Mouse (Mus musculus): ENCODE measurements around the gene Ndufv1.
"Not testable (repeated sequence)": the region's sequence is repeated elsewhere in the genome, so short reads cannot be mapped to it uniquely, and the experiment has no call there.

The Ndufv1 gene

DNA sequence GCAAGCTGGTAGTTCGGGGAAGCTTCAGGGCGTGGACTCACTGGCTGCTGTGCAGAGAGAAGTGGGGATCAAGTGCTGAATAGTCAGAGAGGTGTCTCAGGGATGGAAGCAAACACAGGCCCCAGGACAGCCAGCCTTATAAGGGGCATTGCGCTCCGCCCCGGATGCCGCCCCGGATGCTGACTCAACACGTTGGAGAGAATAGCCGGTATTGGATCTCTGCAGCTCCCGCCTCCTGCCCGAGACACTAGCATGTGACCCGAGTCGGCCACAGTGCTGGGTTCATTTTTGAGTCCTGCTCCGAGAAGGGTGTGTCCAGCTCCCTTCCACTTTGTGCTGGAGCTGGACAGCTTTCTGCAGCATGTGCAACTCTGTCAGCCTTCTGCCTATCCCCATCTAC lies 29.5 kb upstream of the Ndufv1 start:
- DNase-seq (ENCODE audit: low spot score): no peak

DNA sequence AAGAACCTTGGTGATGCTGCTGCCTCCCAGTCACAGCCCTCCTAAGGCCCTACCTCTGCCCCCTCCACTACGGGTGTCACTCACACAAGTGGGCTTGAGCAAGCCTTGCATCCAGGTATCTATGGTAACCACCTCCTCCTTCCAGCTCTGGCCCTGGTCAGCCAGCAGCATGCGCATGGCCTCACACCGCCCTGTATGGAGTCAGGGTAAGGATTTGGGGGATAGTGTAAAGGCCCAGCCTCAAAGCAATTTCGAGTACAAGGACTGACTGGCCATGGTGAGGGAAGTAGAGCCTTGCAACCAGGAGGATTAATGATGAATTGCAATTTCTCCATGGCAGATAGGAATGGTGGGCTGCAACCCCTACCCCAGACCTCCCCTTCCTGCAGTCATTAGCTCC lies 28.9 kb upstream of the Ndufv1 start:
- not testable (repeated sequence) for DNase-seq (ENCODE audit: low spot score)

DNA sequence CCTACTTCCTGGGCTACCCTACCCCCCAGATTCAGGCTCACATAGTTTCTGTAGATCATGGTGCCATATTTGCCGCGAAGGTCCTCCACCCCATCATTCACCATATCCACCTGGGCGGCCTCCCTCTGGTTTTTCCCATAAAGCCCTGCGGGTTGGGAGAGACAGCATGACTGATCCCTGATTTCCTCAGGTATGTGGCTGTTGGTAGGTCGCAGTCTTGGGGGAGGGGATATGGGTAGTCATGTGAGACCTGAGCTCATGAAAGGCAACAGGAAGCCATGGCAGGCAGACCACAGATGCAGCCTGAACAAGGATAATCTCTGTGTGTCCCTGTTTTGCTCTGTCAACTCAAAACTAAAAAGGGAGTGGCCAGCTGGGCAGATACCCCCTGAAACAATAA lies 28.3 kb upstream of the Ndufv1 start:
- DNase-seq (ENCODE audit: low spot score): not testable (repeated sequence)

DNA sequence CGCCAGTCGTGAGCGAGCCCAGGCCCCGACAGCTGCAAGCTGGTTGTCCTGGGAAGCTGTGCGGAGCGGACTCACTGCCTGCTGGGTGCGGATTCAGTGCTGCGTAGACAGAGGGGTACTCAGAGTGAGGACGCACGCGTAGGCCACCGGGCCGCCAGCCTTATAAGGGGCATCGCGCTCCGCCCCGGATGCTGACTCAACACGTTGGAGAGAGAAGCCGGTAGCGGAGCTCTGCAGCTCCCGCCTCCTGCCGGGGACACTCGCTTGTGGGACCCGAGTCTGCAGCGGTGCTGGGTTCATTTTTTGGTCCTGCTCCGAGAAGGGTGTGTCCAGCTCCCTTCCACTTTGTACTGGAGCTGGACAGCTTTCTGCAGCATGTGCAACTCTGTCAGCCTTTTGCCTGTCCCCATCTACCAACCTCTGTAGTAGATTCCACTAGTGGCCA lies 25.2 kb upstream of the Ndufv1 start, which contains the start of gene Gstp1:
Gene Gstp1, minus strand, starts transcription at position 198 of the 445 bp plus-strand sequence.
- DNase-seq (ENCODE audit: low spot score): peak; percentile 89

DNA sequence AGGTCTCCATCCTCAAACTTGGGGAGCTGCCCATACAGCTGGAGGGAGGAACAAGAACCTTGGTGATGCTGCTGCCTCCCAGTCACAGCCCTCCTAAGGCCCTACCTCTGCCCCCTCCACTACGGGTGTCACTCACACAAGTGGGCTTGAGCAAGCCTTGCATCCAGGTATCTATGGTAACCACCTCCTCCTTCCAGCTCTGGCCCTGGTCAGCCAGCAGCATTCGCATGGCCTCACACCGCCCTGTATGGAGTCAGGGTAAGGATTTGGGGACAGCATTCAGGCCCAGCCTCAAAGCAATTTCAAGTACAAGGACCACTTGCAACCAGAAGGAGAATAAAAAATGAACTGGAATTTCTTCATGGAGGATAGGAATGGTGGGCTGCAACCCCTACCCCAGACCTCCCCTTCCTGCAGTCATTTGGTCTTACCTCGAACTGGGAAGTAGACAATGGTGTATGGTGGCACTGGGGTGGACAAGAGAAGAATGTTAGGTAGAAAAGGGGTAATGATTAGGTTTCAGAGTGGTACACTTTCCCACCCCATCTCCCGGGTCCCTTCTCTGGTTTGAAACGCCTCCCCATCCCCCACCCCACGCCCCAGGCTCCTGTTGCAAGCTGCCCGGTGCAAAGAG lies 24.7 kb upstream of the Ndufv1 start:
- DNase-seq (ENCODE audit: low spot score): not testable (repeated sequence)

DNA sequence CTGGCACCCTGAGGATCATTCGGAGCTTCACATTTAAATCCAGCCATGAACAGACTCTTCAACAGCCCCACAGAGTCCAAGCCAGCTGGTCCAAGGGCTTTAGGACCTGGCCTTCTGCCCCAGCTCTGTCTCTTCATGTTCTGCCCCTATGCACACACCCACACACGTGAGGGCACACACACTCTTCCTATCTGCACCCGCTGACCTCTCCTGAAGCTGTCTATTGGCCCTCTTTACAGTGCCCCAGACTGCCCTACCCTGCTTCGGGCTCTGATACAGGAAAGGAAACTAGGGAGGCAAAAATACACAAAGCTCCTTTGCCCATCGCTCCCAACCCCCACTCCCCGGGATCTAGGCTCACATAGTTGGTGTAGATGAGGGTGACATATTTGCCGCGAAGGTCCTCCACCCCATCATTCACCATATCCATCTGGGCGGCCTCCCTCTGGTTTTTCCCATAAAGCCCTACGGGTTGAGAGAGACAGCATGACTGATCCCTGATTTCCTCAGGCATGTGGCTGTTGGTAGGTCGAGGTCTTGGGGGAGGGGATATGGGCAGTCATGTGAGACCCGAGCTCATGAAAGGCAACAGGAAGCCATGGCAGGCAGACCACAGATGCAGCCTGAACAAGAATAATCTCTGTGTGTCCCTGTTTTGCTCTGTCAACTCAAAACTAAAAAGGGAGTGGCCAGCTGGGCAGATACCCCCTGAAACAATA lies 23.9 kb upstream of the Ndufv1 start:
- DNase-seq (ENCODE audit: low spot score): no peak

DNA sequence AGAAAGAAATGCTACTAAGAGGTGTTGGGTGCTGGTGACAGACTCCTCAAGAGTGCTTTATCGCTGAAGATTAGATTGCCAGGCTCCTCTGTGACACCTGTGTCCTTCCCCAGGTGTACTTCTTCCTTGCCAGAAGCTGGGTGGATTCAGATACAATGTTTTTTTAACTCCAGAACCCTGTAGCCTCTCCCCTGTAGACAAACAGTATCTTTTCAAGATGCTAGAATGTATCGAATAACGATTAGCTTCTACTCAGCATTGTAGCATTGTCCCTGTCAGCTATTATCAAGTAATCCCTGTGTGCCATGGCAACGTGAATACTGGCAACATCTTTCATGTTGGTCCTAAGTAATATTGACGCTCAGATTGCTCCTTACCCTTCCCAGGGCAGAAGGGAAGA lies 21.1 kb upstream of the Ndufv1 start:
- no peak for DNase-seq (ENCODE audit: low spot score)

DNA sequence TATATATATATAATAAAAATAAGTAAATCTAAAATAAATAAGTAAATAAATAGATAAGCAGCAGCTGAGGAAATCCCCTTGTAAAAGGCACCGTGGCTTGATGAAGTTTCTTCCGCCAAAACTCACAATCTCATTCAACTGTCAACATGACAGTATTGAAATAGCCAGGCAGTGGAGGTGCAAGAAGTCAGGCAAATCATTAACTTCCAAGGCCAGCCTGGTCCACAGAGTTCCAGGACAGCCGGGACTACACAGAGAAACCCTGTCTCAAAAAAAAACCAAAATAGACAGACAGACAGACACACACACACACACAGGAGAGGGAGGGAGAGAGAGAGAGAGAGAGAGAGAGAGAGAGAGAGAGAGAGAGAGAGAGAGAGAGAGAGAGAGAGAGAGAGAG lies 20.7 kb upstream of the Ndufv1 start:
- DNase-seq (ENCODE audit: low spot score): no peak

DNA sequence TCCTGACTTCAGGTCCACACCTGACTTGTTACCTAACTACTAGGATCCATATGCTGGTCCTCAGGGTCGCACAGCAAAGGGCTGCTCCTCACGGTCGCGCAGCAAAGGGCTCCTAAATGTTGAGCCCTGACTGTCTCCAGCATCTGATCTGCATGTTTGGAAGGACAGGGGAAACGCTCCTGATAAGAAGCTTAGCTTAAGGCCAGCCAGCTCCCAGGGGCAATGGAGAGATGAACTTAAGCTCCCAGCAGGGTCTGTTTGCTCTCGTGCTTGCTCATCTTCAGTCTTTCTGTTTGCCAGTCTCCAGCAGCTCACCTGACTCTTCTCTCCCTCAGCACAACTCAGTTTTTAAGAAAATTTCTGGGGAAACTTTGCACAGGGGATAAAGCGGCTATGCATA lies 20.1 kb upstream of the Ndufv1 start:
- no peak for DNase-seq (ENCODE audit: low spot score)

DNA sequence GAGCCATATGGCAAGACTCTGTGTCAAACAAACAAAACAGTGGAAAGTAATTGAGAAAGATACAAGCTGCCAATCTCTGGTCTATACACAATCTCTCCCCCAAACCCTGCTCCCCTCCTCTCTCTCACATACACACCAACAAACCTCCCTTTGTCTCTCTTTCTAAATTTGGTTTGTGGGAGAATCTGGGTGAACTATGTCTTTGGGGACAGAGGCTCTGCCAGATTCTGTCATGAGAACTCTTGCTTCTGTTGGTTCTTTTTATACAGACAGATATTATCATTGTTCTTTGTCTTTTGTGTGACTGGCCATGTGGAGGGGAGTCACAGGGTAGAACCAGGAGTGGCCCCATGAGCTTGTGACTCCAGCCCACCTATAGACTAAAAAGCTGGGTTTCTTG lies 15.0 kb upstream of the Ndufv1 start:
- no peak for DNase-seq (ENCODE audit: low spot score)

DNA sequence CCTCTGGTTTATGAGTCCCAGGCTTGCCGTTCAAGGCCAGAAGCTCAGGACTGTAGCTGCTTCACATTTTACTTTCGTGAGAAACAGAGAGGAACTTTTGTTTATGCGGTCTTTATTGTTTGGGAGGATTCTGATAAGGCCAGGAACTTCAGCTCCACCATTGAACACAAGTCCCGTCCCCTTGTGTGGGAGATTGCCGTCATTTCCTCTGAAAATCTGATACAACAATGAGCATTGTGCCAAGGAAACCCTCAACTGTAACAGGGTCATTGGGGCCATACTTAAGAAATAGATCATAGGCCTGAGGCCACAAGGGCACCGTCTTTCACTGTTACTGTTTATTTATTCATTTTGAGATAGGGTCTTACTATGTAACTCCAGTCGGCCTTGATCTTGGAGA lies 10.6 kb upstream of the Ndufv1 start:
- DNase-seq (ENCODE audit: low spot score): no peak

DNA sequence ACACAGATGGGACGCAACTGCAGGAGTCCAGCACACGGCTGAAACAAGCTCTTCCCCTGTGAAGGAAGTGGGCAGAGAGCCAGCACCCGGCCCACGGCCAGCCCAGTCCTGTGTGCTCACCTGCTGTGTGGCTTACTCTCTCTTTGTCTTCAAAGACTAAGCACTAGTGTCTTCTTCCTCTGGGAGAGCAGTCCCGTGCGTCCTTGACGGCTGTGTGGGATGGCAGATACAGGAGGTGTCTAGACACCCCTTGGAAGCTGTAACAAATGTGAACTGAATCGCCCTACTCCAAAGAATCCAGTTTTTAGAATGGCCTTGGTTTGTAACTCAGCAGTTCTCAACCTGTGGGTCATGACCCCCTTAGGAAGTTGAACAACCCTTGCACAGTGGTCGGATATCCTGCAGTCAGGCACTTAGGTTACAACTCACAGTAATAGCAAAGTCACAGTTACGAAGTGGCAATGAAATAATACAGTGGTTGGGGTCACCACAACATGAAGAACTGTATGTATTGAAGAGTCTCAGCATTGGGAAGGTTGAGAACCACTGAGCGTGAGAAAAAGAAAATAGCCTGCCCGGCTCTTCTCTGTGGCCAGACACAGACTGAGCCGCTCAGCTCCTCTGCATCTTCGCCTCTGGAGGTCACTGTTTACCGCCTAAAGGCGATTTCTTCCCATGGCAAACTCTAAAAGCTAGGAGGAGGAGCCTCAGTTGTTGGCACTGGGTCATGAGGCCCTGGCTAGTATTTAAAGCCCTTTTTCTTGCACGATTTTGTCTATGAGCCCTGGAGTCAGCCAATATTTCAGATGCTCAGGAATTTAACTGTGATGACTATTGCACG lies 6.4 kb upstream of the Ndufv1 start:
- DNase-seq (ENCODE audit: low spot score): peak; percentile 64

DNA sequence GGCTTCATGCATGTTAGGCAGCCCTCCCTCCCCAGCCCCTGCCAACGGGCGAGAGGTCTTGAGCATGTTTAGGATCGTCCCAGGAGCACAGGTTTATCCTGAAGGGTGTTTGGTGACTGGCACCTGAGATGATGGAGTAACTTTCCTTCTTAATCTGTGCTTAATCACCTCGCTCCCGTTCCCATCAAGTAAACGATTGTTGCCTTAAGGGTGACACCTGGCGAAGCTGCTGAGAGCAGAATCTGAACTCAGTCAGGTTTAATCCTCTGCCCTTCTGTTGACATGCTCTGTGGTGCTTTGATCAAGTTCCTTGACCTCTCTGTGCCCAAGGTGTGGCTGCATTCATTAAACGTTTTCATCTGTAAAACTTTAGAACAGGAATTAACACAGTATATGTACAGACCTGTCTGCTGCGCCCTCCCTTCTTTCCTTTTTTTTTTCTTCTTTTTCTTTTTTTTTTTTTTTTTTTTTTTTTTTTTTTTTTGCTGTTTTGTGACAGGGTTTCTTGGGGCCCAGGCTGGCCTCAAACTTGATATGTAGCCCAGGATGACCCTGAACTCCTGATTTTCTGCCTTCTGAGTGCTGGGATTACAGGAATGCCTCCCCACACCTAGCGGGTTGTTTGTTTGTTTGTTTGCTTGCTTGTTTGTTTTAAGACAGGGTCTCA lies 5.4 kb upstream of the Ndufv1 start:
- no peak for DNase-seq (ENCODE audit: low spot score)

DNA sequence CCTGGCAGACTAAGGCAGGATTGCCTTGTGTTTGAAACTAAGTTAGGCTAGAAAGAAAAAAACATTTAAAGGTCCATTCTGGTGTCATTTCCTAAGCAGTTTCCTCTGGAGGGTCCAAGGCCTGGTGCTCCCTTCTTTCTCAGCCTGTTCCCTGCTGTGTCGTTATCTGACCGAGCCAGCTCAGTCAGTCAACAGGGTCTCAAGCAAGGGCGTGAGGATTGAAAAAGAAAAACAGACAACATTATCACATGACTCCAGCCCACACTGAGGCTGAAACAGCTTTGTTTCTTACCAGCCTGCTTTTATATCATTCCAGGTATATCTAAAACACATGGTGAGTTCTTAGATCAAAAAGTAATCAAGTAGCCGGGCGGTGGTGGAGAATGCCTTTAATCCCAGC lies 3.0 kb upstream of the Ndufv1 start:
- DNase-seq (ENCODE audit: low spot score): no peak

DNA sequence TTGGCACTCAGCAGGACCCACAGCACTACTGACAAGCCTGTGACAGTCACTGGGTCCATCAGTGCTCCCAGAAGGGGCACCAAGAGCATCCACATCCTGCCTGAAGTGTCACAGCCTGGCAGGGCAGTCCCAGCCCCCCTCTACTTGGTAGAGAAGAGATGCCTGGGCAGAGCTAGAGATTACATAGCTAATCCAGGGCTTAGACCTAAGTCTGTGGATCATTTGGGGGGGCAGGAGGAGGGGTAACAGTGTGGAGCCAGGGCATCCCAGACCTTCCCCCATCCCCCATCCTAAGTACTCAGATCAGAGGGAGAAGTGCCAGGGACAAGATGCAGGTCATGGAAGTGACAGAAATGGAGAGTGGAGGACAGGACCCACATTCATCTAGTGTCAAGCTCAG lies 2.2 kb upstream of the Ndufv1 start:
- no peak for DNase-seq (ENCODE audit: low spot score)

DNA sequence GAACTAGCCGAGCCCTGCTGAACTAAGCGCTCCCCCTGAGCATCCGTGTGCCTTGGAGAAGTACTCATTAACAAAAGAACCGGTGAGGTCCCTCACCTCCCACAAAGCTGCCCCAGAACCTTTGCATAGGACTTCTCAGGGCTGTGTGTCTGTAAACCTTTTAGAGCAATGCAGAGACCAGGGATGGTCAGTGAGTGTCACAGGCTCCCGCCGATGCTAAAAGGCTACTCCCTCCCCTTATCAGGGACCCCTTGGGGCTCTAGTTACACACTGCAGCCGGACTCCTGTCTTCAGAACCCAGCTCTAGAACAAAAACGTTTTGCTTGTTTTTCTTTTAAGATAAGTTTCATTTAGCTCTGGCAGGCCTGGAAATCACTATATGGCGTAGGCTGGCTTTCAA lies 460 bp upstream of the Ndufv1 start:
- no peak for DNase-seq (ENCODE audit: low spot score)

DNA sequence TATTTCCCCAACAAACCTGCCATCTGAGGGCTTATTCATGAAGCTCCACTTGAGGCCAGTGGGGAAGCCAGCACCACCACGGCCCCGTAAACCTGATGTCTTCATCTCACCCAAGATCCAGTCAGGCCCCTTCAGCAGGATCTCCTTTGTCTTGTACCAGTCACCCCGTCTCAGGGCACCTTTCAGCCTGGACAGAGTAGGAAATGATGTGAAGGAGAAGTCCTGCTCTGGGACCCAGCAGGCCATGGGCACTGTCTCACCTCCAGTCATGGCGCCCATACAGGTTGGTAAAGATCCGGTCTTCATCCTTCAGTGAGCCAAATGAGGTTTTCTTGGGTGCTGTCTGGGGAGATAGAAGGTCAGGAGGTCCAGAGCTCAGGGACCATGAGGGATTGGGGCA lies 1.5 kb downstream of the Ndufv1 start:
- DNase-seq (ENCODE audit: low spot score): no peak

DNA sequence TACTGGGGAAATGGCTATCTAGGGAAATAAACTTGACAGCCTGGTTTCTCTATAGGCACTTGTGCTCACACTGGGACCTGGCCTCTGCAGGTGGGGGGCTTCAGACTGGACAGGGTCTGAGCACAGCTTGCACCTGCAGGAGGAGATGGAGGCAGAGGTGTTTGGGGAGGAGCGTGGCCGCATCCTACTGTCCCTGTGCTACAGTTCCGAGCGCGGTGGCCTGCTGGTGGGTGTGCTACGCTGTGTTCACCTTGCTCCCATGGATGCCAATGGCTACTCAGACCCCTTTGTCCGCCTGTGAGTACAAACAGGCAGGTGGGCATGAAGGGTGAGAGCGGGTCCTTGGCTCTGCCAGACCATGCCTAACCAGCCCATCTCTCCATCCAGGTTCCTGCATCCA lies 6.6 kb downstream of the Ndufv1 start:
- DNase-seq (ENCODE audit: low spot score): no peak

DNA sequence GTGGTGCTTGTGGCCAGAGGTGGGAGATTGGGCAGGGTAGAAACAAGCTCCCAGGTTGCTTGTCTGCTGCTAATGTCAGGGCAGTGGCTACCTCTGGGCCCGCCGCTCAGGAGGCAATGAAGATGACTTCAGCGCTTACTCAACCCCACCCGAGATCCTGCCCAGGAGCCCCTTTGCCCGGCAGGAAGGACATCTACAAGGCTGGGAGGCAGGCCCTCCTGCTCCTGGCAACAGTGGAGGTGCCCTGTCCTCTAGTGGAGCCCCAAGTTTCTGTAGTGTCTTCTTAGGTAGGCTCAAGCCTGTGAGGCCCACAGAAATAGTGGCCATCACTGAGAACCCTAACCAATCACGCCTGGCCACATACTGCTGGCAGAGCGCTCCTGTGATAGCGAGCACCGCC lies 7.5 kb downstream of the Ndufv1 start:
- DNase-seq (ENCODE audit: low spot score): no peak

DNA sequence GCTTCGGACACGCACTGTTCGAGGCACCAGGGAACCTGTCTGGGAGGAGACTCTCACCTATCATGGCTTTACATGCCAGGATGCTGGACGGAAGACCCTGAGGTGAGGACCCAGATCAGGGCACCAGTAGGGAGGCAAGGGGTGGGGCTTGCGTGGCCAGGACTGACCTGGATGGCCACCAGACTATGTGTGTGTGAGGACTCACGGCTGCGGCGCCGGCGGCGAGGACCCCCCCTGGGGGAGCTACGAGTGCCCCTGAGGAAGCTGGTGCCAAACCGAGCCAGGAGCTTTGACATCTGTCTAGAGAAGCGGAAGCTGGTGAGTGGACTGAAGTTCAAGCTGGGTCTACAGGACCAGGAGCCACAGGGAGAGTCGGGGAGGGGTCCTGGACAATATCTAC lies 8.3 kb downstream of the Ndufv1 start:
- DNase-seq (ENCODE audit: low spot score): no peak

DNA sequence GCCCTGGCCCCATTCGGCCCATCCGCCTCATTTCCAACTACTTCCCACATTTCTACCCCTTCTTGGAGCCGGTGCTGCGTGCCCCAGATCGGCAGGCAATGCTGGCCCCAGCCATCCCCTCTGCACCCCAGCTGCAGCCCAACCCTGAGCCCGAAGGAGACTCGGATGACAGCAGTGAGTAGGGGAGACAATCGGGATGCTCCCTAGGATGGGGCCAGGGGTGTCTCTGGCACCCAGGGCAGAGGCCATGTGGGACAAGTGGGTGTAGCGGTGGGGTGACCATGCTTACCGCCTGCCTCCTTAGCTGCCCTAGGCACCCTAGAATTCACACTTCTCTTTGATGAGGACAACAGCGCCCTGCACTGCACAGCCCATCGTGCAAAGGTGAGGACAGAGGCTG lies 9.0 kb downstream of the Ndufv1 start:
- DNase-seq (ENCODE audit: low spot score): no peak

DNA sequence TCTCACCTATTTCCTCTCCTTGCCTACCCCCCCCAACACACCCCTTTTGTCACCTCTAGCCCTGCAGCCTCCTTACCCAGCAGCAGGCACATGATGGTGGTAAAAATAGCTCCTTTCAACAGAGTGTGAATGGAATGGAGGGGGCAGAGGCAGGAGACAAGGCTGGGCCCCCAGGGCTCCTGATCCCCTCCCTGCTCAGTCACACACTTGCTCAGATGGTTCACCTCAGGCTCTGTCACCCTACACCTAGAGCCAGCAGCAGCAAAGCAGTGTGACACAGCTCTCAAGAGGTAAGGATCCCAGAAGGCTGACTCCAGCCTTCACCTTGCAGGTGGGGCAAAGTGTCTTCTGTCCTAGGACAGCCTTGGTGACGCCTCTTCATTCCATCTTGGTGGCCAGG lies 9.5 kb downstream of the Ndufv1 start, which contains the start of gene Doc2g:
Gene Doc2g, plus strand, starts transcription at position 202 of the 400 bp plus-strand sequence.
- no peak for DNase-seq (ENCODE audit: low spot score)
